Mouse (Mus musculus): ENCODE results near the gene Gls2. TPM values are rescaled to one million over a fixed set of nuclear protein-coding genes. Genes with fewer than 3 reads are reported as not detected.
A peak's percentile ranks its signal among the peaks of the same experiment; 100 is the strongest.
"Not testable (repeated sequence)": the region's sequence is repeated elsewhere in the genome, so short reads cannot be mapped to it uniquely, and the experiment has no call there.

The Gls2 gene
- polyA plus RNA-seq, 1 experiment from 2014 or later: 1.3 TPM

DNA sequence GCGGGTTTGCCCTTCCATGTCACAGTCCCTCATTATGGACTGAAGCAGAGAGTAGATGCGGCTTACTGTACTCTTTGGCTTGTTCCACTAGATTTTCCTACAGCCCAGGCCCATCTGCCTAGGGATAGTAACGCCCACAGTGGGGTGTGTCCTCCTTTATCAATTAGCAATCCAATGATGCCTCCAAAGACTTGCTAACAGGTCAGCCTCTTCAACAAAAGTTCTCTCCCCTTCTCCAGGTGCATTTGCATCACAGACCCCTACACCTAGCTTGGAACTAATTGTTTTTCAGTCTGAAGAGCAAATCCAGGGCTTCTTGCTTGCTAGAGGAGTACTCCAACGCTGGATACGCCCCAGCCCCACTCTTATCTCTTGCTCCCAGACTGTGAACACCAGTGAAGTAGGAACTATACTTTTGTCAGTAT is 7.1 kb upstream of the Gls2 start:
- Histone ChIP-seq H3K4me2 (no peak overlapping the region), H3K4me3 (ENCODE audit: low read depth, low read length) (no peak overlapping the region), H3K36me3 (ENCODE audit: control insufficient read depth, insufficient read depth, low read length) (no peaks in the 10 kb centered on the region), H3K9me3 (replicated peaks; ENCODE audit: control insufficient read depth, low read length) (no peaks in the 10 kb centered on the region), H3K27me3 (ENCODE audit: control insufficient read depth, insufficient read depth, low read length) (no peaks in the 10 kb centered on the region), H3K27ac (ENCODE audit: low read depth, low read length) (no peak overlapping the region), H3K4me1 (ENCODE audit: control insufficient read depth, insufficient read depth, low read length) (no peaks in the 10 kb centered on the region), H3K9ac (ENCODE audit: low read depth, low read length) (no peak overlapping the region)
- WGBS (ENCODE audit: insufficient replicate concordance): 52% methylated on average over 5 of the region's 5 CpGs
- ATAC-seq (replicated peaks; ENCODE audit: insufficient number of reproducible peaks, low FRiP score, low TSS enrichment): no peak

DNA sequence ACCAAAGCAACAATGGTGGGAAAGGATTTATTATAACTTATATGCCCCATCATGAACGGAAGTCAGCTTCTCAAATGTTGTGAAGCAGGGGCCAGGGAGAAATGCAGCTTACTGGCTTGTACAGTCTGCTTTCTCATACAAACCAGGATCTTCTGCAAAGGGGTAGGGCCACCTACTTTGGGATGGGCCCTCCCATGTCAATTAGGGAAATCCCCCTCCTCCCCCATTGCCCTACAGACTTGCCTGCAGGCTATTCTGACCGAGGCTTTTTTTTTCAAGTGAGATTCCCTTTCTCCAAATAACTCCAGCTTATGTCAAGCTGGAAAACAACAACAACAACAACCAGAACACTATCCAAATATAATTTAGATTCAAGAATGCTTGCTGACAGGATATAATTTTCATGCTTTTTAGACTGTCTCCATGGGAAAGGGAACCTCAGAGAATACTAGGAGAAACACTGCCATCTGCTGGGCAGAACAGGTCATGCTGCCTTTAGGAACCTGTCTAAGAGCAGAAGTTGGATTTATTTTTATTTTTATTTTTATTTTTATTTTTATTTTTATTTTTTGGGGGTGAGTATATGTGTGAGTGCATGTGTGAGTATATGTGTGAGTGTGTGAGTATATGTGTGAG is 5.9 kb upstream of the Gls2 start:
- H3K4me2 ChIP-seq: no peak overlapping the region
- H3K9me3 ChIP-seq (replicated peaks; ENCODE audit: control insufficient read depth, low read length): no peaks in the 10 kb centered on the region
- no peak for ATAC-seq (replicated peaks; ENCODE audit: insufficient number of reproducible peaks, low FRiP score, low TSS enrichment)
- no peaks in the 10 kb centered on the region for H3K36me3 ChIP-seq (ENCODE audit: control insufficient read depth, insufficient read depth, low read length)
- H3K9ac ChIP-seq (ENCODE audit: low read depth, low read length): no peak overlapping the region
- H3K27me3 ChIP-seq (ENCODE audit: control insufficient read depth, insufficient read depth, low read length): no peaks in the 10 kb centered on the region
- 50% methylated on average over 2 of the region's 2 CpGs for WGBS (ENCODE audit: insufficient replicate concordance)
- no peak overlapping the region for H3K27ac ChIP-seq (ENCODE audit: low read depth, low read length)
- H3K4me1 ChIP-seq (ENCODE audit: control insufficient read depth, insufficient read depth, low read length): no peaks in the 10 kb centered on the region
- no peak overlapping the region for H3K4me3 ChIP-seq (ENCODE audit: low read depth, low read length)

DNA sequence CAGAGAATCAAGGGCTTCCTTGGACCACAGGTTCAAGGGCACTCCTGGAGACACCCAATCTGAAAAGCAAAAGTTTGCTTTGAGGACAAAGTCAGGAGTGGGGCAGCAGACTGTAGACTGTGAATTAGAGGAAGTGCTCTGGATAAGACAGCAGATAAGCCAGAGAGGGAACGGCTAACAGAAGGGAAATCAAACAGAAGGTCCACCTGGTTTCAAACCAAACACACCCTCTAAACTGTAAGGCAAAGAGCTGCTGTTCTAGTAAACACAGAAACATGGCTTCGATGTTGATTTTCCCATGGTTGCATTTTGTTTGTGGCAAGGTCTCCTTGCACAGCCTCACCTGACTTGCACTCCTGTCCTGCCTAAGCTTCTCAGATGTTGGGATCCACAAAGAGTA is 2.8 kb upstream of the Gls2 start:
- Histone ChIP-seq H3K27ac (ENCODE audit: low read depth, low read length) (no peak overlapping the region), H3K9ac (ENCODE audit: low read depth, low read length) (no peak overlapping the region), H3K4me2 (no peak overlapping the region), H3K4me3 (ENCODE audit: low read depth, low read length) (no peak overlapping the region), H3K4me1 (ENCODE audit: control insufficient read depth, insufficient read depth, low read length) (peaks cover 4% of the 10 kb centered on the region; the same call in 1 of the 2 replicates), H3K36me3 (ENCODE audit: control insufficient read depth, insufficient read depth, low read length) (no peaks in the 10 kb centered on the region), H3K27me3 (ENCODE audit: control insufficient read depth, insufficient read depth, low read length) (peaks cover 17% of the 10 kb centered on the region), H3K9me3 (replicated peaks; ENCODE audit: control insufficient read depth, low read length) (no peaks in the 10 kb centered on the region)
- no peak for ATAC-seq (replicated peaks; ENCODE audit: insufficient number of reproducible peaks, low FRiP score, low TSS enrichment)
- 45% methylated on average over 2 of the region's 2 CpGs for WGBS (ENCODE audit: insufficient replicate concordance)

DNA sequence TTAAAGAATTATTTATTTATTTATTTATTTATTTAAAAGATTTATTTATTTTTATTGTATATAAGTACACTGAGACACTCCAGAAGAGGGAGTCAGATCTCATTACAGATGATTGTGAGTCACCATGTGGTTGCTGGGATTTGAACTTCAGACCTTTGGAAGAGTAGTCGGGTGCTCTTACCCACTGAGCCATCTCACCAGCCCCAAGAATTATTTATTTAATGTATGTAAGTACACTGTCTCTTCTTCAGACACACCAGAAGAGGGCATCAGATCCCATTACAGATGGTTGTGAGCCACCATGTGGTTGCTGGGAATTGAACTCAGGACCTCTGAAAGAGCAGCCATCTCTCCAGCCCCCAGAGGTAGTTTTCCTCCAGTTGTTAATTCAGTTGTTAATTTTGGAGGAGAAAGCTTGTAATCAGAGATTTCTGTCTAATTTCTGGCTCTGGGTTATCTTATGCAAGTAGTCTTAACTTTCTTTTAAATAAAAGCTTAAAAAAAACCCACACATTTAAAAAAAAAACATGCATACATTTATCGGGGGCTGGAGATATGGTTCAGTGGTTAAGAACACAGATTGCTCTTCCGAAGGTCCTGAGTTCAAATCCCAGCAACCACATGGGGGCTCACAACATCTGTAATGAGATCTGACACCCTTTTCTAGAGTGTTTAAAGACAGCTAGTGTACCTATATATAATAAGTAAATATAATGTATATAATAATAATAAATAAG is 2.1 kb upstream of the Gls2 start:
- not testable (repeated sequence) for ATAC-seq (replicated peaks; ENCODE audit: insufficient number of reproducible peaks, low FRiP score, low TSS enrichment); H3K9ac ChIP-seq (ENCODE audit: low read depth, low read length); H3K27ac ChIP-seq (ENCODE audit: low read depth, low read length); H3K36me3 ChIP-seq (ENCODE audit: control insufficient read depth, insufficient read depth, low read length); H3K4me3 ChIP-seq (ENCODE audit: low read depth, low read length); H3K4me2 ChIP-seq; H3K9me3 ChIP-seq (replicated peaks; ENCODE audit: control insufficient read depth, low read length); H3K4me1 ChIP-seq (ENCODE audit: control insufficient read depth, insufficient read depth, low read length)
- H3K27me3 ChIP-seq (ENCODE audit: control insufficient read depth, insufficient read depth, low read length): peaks cover 17% of the 10 kb centered on the region
- 93% methylated on average over 3 of the region's 3 CpGs for WGBS (ENCODE audit: insufficient replicate concordance)

DNA sequence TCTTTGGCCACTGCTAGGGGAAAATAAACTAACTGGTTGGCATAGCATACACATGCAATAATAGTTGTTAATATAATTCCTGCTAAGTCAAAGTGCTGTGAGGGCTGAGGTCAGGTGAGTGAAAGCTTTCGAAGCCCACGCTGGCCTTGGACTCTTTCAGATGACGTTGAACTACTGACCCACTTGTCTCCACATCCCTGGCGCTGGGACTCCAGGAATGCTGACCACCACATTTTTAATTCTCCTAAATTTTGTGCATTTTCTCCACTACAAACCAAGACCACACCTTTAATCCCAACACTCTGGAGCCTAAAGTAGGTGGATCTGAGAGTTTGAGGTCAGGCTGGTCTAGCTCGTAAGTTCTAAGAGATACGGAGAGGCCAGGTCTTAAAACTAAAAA is 1.1 kb upstream of the Gls2 start:
- Histone ChIP-seq H3K27me3 (ENCODE audit: control insufficient read depth, insufficient read depth, low read length) (peaks cover 17% of the 10 kb centered on the region), H3K27ac (ENCODE audit: low read depth, low read length) (no peak overlapping the region), H3K9me3 (replicated peaks; ENCODE audit: control insufficient read depth, low read length) (no peaks in the 10 kb centered on the region), H3K36me3 (ENCODE audit: control insufficient read depth, insufficient read depth, low read length) (no peaks in the 10 kb centered on the region), H3K4me1 (ENCODE audit: control insufficient read depth, insufficient read depth, low read length) (peaks cover 4% of the 10 kb centered on the region; the same call in 1 of the 2 replicates), H3K9ac (ENCODE audit: low read depth, low read length) (no peak overlapping the region), H3K4me3 (ENCODE audit: low read depth, low read length) (no peak overlapping the region), H3K4me2 (no peak overlapping the region)
- 85% methylated on average over 6 of the region's 6 CpGs for WGBS (ENCODE audit: insufficient replicate concordance)
- no peak for ATAC-seq (replicated peaks; ENCODE audit: insufficient number of reproducible peaks, low FRiP score, low TSS enrichment)

DNA sequence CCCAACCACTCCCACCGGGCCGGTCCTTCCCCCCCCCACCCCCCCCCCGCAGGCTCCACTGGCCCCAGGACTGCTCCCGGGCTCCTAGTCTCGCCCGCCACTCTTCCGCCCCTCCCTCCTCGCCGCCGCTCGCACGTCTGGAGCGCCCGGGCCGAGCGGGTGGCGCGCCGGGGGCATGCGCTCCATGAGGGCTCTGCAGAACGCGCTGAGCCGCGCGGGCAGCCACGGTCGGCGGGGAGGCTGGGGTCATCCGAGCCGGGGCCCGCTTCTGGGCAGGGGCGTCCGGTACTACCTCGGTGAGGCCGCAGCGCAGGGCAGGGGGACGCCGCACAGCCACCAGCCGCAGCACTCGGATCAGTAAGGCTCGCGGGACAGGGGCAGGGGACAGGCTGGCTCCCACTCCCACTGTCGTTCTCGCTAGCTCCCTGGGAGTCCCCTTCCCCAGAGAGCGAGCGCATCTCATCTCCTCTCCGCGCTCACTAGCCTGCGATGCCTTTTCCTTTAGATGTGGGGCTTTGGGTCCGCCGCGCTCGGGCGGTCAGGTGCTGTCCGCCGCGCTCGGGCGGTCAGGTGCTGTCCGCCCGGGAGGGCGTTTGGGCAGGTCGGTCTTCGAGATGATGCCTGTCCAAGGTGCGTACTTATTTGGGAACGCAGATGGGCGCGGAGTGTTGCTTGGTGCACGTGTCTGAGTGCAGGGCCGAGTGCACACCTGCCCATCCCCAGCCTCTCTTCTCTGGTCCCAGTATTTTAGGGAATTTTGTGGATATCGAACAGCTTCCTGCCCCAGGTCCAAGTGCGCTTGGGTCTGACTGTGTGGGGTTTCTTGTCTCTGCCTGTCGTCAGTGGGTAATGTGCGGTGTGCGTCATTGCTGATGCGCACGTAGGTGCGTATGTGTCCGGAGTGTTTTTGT is 549 bp downstream of the Gls2 start:
- Histone ChIP-seq H3K27ac (ENCODE audit: low read depth, low read length) (no peak overlapping the region), H3K9me3 (replicated peaks; ENCODE audit: control insufficient read depth, low read length) (no peaks in the 10 kb centered on the region)
- WGBS (ENCODE audit: insufficient replicate concordance): under 1% methylated on average over 62 of the region's 79 CpGs

DNA sequence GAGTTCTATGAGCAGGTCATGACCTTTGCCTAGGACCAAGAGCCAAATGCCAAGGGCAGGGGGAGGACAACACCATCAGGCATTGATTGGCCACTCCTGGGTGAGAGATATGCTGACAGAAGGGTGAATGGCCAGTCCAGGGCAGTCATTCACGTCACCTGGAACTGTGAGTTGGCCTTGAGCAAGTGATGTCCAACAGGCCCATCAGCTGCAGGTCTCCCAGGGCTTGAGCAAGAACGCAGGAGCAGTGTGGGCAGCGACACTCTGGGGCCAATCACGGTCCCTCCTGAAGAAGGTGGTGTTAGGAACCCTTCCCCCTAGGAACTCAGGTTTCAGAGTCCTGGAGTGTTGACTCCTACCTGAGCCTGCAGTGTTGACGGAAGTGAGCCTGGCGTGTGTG is 7.6 kb downstream of the Gls2 start:
- Histone ChIP-seq H3K36me3 (ENCODE audit: control insufficient read depth, insufficient read depth, low read length) (no peaks in the 10 kb centered on the region), H3K4me2 (no peak overlapping the region), H3K4me3 (ENCODE audit: low read depth, low read length) (no peak overlapping the region), H3K9me3 (replicated peaks; ENCODE audit: control insufficient read depth, low read length) (no peaks in the 10 kb centered on the region), H3K4me1 (ENCODE audit: control insufficient read depth, insufficient read depth, low read length) (no peaks in the 10 kb centered on the region), H3K27ac (ENCODE audit: low read depth, low read length) (no peak overlapping the region), H3K9ac (ENCODE audit: low read depth, low read length) (no peak overlapping the region), H3K27me3 (ENCODE audit: control insufficient read depth, insufficient read depth, low read length) (0 out of 2 replicates have a peak, but pooled peaks cover 4% of the 10 kb centered on the region)
- WGBS (ENCODE audit: insufficient replicate concordance): 69% methylated on average over 6 of the region's 6 CpGs
- no peak for ATAC-seq (replicated peaks; ENCODE audit: insufficient number of reproducible peaks, low FRiP score, low TSS enrichment)

More for the DNA sequence above, 549 bp downstream of the Gls2 start:
- Histone ChIP-seq H3K4me3 (ENCODE audit: low read depth, low read length) (peak overlapping the region; percentile 52), H3K9ac (ENCODE audit: low read depth, low read length) (peak overlapping the region; percentile 44), H3K4me2 (peak overlapping the region; percentile 98), H3K4me1 (ENCODE audit: control insufficient read depth, insufficient read depth, low read length) (peaks cover 4% of the 10 kb centered on the region; the same call in 1 of the 2 replicates), H3K36me3 (ENCODE audit: control insufficient read depth, insufficient read depth, low read length) (no peaks in the 10 kb centered on the region), H3K27me3 (ENCODE audit: control insufficient read depth, insufficient read depth, low read length) (peaks cover 20% of the 10 kb centered on the region)
- ATAC-seq (replicated peaks; ENCODE audit: insufficient number of reproducible peaks, low FRiP score, low TSS enrichment): peak; percentile 87

DNA sequence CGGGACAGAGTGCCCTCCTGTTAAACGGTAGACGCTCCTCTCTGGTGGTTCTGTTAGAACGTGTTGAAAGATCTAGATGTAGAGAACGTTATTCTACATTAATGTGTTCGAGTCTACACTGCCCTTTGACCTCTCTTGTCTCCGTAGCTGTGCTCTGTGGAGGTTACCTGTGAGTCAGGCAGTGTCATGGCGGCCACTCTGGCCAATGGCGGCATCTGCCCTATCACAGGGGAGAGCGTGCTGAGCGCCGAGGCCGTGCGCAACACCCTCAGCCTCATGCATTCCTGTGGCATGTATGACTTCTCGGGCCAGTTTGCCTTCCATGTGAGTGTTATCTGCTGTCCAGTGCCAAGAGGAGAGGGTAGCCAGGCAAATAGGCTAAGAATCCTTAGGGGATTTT is 10.7 kb downstream of the Gls2 start:
- 81% methylated on average over 15 of the region's 15 CpGs for WGBS (ENCODE audit: insufficient replicate concordance)
- ATAC-seq (replicated peaks; ENCODE audit: insufficient number of reproducible peaks, low FRiP score, low TSS enrichment): no peak
- Histone ChIP-seq H3K4me1 (ENCODE audit: control insufficient read depth, insufficient read depth, low read length) (no peaks in the 10 kb centered on the region), H3K4me3 (ENCODE audit: low read depth, low read length) (no peak overlapping the region), H3K36me3 (ENCODE audit: control insufficient read depth, insufficient read depth, low read length) (no peaks in the 10 kb centered on the region), H3K9ac (ENCODE audit: low read depth, low read length) (no peak overlapping the region), H3K27ac (ENCODE audit: low read depth, low read length) (no peak overlapping the region), H3K4me2 (no peak overlapping the region), H3K9me3 (replicated peaks; ENCODE audit: control insufficient read depth, low read length) (no peaks in the 10 kb centered on the region), H3K27me3 (ENCODE audit: control insufficient read depth, insufficient read depth, low read length) (no peaks in the 10 kb centered on the region)
